Mouse (Mus musculus) G1E (cell line): ENCODE data around the gene Idh1.

Experiments used
- CTCF ChIP-seq: IDR thresholded peaks from 2 replicates; pipeline ENCODE4 v1.5.1; 2012; ENCODE audit warnings: low read depth, low read length, inconsistent platforms, mixed read lengths
- GATA1 ChIP-seq: IDR thresholded peaks from 2 replicates; pipeline ENCODE4 v1.6.1; 2012; ENCODE audit warnings: borderline replicate concordance, low read length, inconsistent platforms, mixed read lengths
- POLR2AphosphoS5 ChIP-seq: IDR thresholded peaks from 2 replicates; pipeline ENCODE4 v1.6.1; 2012; ENCODE audit warnings: low read depth, low read length, inconsistent platforms; ENCODE audit not compliant: insufficient replicate concordance
- TAL1 ChIP-seq: conservative IDR thresholded peaks from 2 replicates; pipeline ENCODE4 v1.6.1; 2012; ENCODE audit warnings: low read depth, low read length, inconsistent platforms, mixed read lengths

- TF ChIP-seq GATA1 (no peak), CTCF (no peak), TAL1 (no peak), POLR2AphosphoS5 (no peak)
These were observed 39.7 kb downstream of the Idh1 start for GRCm38 (mm10) chr1:65146601-65147000.
